Mouse (Mus musculus) myocyte (in vitro differentiated cells): ENCODE results near the gene Plpp1. TPM values are rescaled to one million over a fixed set of nuclear protein-coding genes. Genes with fewer than 3 reads are reported as not detected.

Source experiments
- H3K27me3 ChIP-seq: one replicate; pipeline ENCODE4 v1.6.1; 2011; ENCODE audit not compliant: control insufficient read depth, insufficient read depth, insufficient read length
- H3K36me3 ChIP-seq: one replicate; pipeline ENCODE4 v1.6.1; 2011; ENCODE audit not compliant: control insufficient read depth, insufficient read depth
- H3K4me2 ChIP-seq: one replicate; pipeline ENCODE4 v1.6.1; 2011; ENCODE audit warnings: low read depth, control low read depth
- H3K4me3 ChIP-seq: one replicate; pipeline ENCODE4 v1.5.1; 2011; ENCODE audit warnings: mild to moderate bottlenecking, control low read depth, moderate library complexity
- H3K79me2 ChIP-seq: one replicate; pipeline ENCODE4 v1.6.1; 2011; ENCODE audit not compliant: control insufficient read depth, insufficient read depth
- H3ac ChIP-seq: one replicate; pipeline ENCODE4 v1.6.1; 2011; ENCODE audit not compliant: control insufficient read depth, insufficient read length
- CEBPB ChIP-seq: IDR thresholded peaks from 2 replicates; pipeline ENCODE4 v1.6.1; 2011; ENCODE audit warnings: mild to moderate bottlenecking, moderate library complexity; ENCODE audit not compliant: poor library complexity, insufficient read depth, severe bottlenecking
- E2F4 ChIP-seq: IDR thresholded peaks from one replicate; pipeline ENCODE4 v1.6.1; 2011; ENCODE audit warnings: mild to moderate bottlenecking, control low read depth, moderate library complexity; ENCODE audit not compliant: insufficient read depth
- MAX ChIP-seq: IDR thresholded peaks from one replicate; pipeline ENCODE4 v1.6.1; 2011; ENCODE audit warnings: low read depth, mild to moderate bottlenecking, control low read depth
- MYOD1 ChIP-seq, 3 experiments: IDR thresholded peaks; one replicate each; pipeline ENCODE4 v1.6.1; 2011; ENCODE audit warnings: control low read depth in 2 of 3, low read depth in 2 of 3, mild to moderate bottlenecking in 2 of 3, moderate library complexity in 1 of 3; ENCODE audit not compliant: insufficient read length in 2 of 3, control insufficient read depth in 1 of 3
- MYOG ChIP-seq, 3 experiments: IDR thresholded peaks; one replicate each; pipeline ENCODE4 v1.6.1; 2011; ENCODE audit warnings: control low read depth in 2 of 3, low read depth in 2 of 3, mild to moderate bottlenecking in 2 of 3; ENCODE audit not compliant: insufficient read length in 2 of 3, control insufficient read depth in 1 of 3, insufficient read depth in 1 of 3
- POLR2A ChIP-seq: IDR thresholded peaks from one replicate; pipeline ENCODE4 v1.6.1; 2011; ENCODE audit warnings: low read depth, mild to moderate bottlenecking, control low read depth, moderate library complexity; ENCODE audit not compliant: insufficient read length
- POLR2AphosphoS2 ChIP-seq: IDR thresholded peaks from one replicate; pipeline ENCODE4 v1.6.1; 2011; ENCODE audit warnings: low read depth, control low read depth; ENCODE audit not compliant: insufficient read length
- REST ChIP-seq: IDR thresholded peaks from one replicate; pipeline ENCODE4 v1.6.1; 2011; ENCODE audit warnings: mild to moderate bottlenecking, control low read depth, moderate library complexity; ENCODE audit not compliant: insufficient read depth, insufficient read length
- SRF ChIP-seq: IDR thresholded peaks from one replicate; pipeline ENCODE4 v1.6.1; 2011; ENCODE audit warnings: low read depth; ENCODE audit not compliant: control insufficient read depth, insufficient read length
- TCF12 ChIP-seq: IDR thresholded peaks from one replicate; pipeline ENCODE4 v1.6.1; 2011; ENCODE audit warnings: mild to moderate bottlenecking, control low read depth; ENCODE audit not compliant: poor library complexity, insufficient read depth, severe bottlenecking
- TCF3 ChIP-seq: IDR thresholded peaks from one replicate; pipeline ENCODE4 v1.6.1; 2011; ENCODE audit warnings: low read depth, control low read depth; ENCODE audit not compliant: insufficient read length
- USF1 ChIP-seq: IDR thresholded peaks from one replicate; pipeline ENCODE4 v1.6.1; 2011; ENCODE audit warnings: low read depth, mild to moderate bottlenecking, control low read depth, moderate library complexity
- polyA plus RNA-seq: library from polyadenylated mRNA; unstranded; fragments of >200 nt; fragmentation: generic; extraction: Trizol; gene quantifications from one replicate; pipeline ENCODE4 v1.2.1, GENCODE M21; 2012; ENCODE audit warnings: missing spikeins

Plpp1 gene
- polyA plus RNA-seq, 1 experiment = 133 TPM

GRCm38 (mm10) chr13:112838562-112839232 lies 38.1 kb downstream of the Plpp1 start:
- TF ChIP-seq POLR2AphosphoS2 (no peak), POLR2A (no peak), CEBPB (no peak), USF1 (no peak), MYOG (IDR thresholded peaks at IDR 0.05; ENCODE audit: control insufficient read depth in 1 of 3, insufficient read depth in 1 of 3, insufficient read length in 2 of 3, low read depth in 2 of 3) (no peak), MYOD1 (IDR thresholded peaks at IDR 0.05; ENCODE audit: control insufficient read depth in 1 of 3, insufficient read length in 2 of 3, low read depth in 2 of 3) (no peak), SRF (no peak), TCF12 (no peak), E2F4 (no peak), TCF3 (no peak), REST (no peak), MAX (no peak)
- no peak overlapping the region for H3K4me2 ChIP-seq
- peaks cover 18% of the 10 kb centered on the region for H3K36me3 ChIP-seq
- no peaks in the 10 kb centered on the region for H3K27me3 ChIP-seq
- H3K79me2 ChIP-seq = peaks cover 5% of the 10 kb centered on the region
- H3K4me3 ChIP-seq = no peak overlapping the region
- no peak overlapping the region for H3ac ChIP-seq

GRCm38 (mm10) chr13:112840241-112841087 lies 39.9 kb downstream of the Plpp1 start:
- peaks cover 18% of the 10 kb centered on the region for H3K36me3 ChIP-seq
- H3K27me3 ChIP-seq = no peaks in the 10 kb centered on the region
- peaks cover 5% of the 10 kb centered on the region for H3K79me2 ChIP-seq
- no peak for TF ChIP-seq TCF12
- TF ChIP-seq USF1 = no peak
- no peak for TF ChIP-seq MYOG (IDR thresholded peaks at IDR 0.05; ENCODE audit: control insufficient read depth in 1 of 3, insufficient read depth in 1 of 3, insufficient read length in 2 of 3, low read depth in 2 of 3)
- TF ChIP-seq CEBPB = no peak
- TF ChIP-seq MAX = no peak
- no peak for TF ChIP-seq POLR2AphosphoS2
- TF ChIP-seq TCF3 = no peak
- TF ChIP-seq MYOD1 (IDR thresholded peaks at IDR 0.05; ENCODE audit: control insufficient read depth in 1 of 3, insufficient read length in 2 of 3, low read depth in 2 of 3) = no peak
- no peak for TF ChIP-seq REST
- H3ac ChIP-seq = no peak overlapping the region
- H3K4me2 ChIP-seq = no peak overlapping the region
- no peak overlapping the region for H3K4me3 ChIP-seq

GRCm38 (mm10) chr13:112845931-112846330 lies 45.3 kb downstream of the Plpp1 start:
- Histone ChIP-seq H3K27me3 (no peaks in the 10 kb centered on the region), H3K4me3 (no peak overlapping the region), H3ac (no peak overlapping the region), H3K79me2 (peaks cover 4% of the 10 kb centered on the region), H3K4me2 (no peak overlapping the region), H3K36me3 (peaks cover 14% of the 10 kb centered on the region)
- TF ChIP-seq SRF (no peak), MYOG (IDR thresholded peaks at IDR 0.05; ENCODE audit: control insufficient read depth in 1 of 3, insufficient read depth in 1 of 3, insufficient read length in 2 of 3, low read depth in 2 of 3) (no peak), REST (no peak), POLR2A (no peak)

- TF ChIP-seq MYOG (IDR thresholded peaks at IDR 0.05; ENCODE audit: control insufficient read depth in 1 of 3, insufficient read depth in 1 of 3, insufficient read length in 2 of 3, low read depth in 2 of 3) = no peak
- no peak for TF ChIP-seq CEBPB
- TF ChIP-seq USF1 = no peak
- TF ChIP-seq POLR2A = no peak
- no peak for TF ChIP-seq E2F4
- TF ChIP-seq SRF = no peak
- no peak for TF ChIP-seq REST
- no peak for TF ChIP-seq TCF3
- TF ChIP-seq POLR2AphosphoS2 = no peak
- TF ChIP-seq MAX = no peak
- TF ChIP-seq TCF12 = no peak
- TF ChIP-seq MYOD1 (IDR thresholded peaks at IDR 0.05; ENCODE audit: control insufficient read depth in 1 of 3, insufficient read length in 2 of 3, low read depth in 2 of 3) = no peak
- H3ac ChIP-seq = no peak overlapping the region
Observed at GRCm38 (mm10) chr13:112853710-112854316, 53.2 kb downstream of the Plpp1 start.

More at GRCm38 (mm10) chr13:112853710-112854316, 53.2 kb downstream of the Plpp1 start:
- H3K36me3 ChIP-seq = peaks cover 5% of the 10 kb centered on the region
- no peak overlapping the region for H3K4me2 ChIP-seq
- no peak overlapping the region for H3K4me3 ChIP-seq
- H3K79me2 ChIP-seq = peaks cover 4% of the 10 kb centered on the region
- no peaks in the 10 kb centered on the region for H3K27me3 ChIP-seq
